Mouse (Mus musculus) olfactory bulb, adult 2 months (tissue): ENCODE results near the gene Mast4. TPM values are rescaled to one million over a fixed set of nuclear protein-coding genes. Genes with fewer than 3 reads are reported as not detected.

Experiments
- H3K27ac ChIP-seq: fragments of 200-500 bp; 2 replicates; pipeline ENCODE4 v1.5.1; 2012; ENCODE audit warnings: low read depth, low read length; ENCODE audit not compliant: insufficient read depth
- H3K4me1 ChIP-seq: fragments of 200-500 bp; 2 replicates; pipeline ENCODE4 v1.6.1; 2012; ENCODE audit warnings: low read length; ENCODE audit not compliant: control insufficient read depth, insufficient read depth
- H3K4me3 ChIP-seq: fragments of 200-500 bp; 2 replicates; pipeline ENCODE4 v1.5.1; 2012; ENCODE audit warnings: mild to moderate bottlenecking, low read depth, low read length, moderate library complexity; ENCODE audit not compliant: insufficient read depth
- CTCF ChIP-seq: fragments of 200-500 bp; IDR thresholded peaks from 2 replicates; pipeline ENCODE4 v1.5.1; 2012; ENCODE audit warnings: low read depth, mild to moderate bottlenecking, low read length, moderate library complexity; ENCODE audit not compliant: insufficient read depth
- POLR2A ChIP-seq: fragments of 200-500 bp; IDR thresholded peaks from 2 replicates; pipeline ENCODE4 v1.6.1; 2012; ENCODE audit warnings: mild to moderate bottlenecking, low read depth, low read length, moderate library complexity; ENCODE audit not compliant: insufficient read depth
- WGBS: fragments of 180-500 bp; shearing (Covaris S2); methylation state at CpG from one replicate; pipeline ENCODE4 v1.1.7; 2018; 5-methylcytosine and 5-hydroxymethylcytosine counted together
- polyA plus RNA-seq: library from polyadenylated mRNA; stranded (reverse); fragments of >200 nt; gene quantifications from 2 replicates; pipeline ENCODE4 v1.2.4, GENCODE M21; 2012; ENCODE audit warnings: low replicate concordance; ENCODE audit not compliant: missing spikeins, insufficient read depth, insufficient read length

Mast4 gene
- polyA plus RNA-seq, 1 experiment = not detected

- TF ChIP-seq POLR2A (no peak), CTCF (no peak)
- WGBS = 81% methylated on average over 2 of the region's 2 CpGs
- Histone ChIP-seq H3K4me3 (no peak overlapping the region), H3K4me1 (peaks cover 4% of the 10 kb centered on the region), H3K27ac (no peak overlapping the region)
Observed at GRCm38 (mm10) chr13:103338616-103339015, 4.3 kb upstream of the Mast4 start.

GRCm38 (mm10) chr13:103336237-103336636 lies 1.9 kb upstream of the Mast4 start:
- no peak overlapping the region for H3K27ac ChIP-seq
- no peak overlapping the region for H3K4me3 ChIP-seq
- WGBS = 67% methylated on average over 5 of the region's 5 CpGs
- peaks cover 9% of the 10 kb centered on the region for H3K4me1 ChIP-seq
- no peak for TF ChIP-seq CTCF
- no peak for TF ChIP-seq POLR2A

- Histone ChIP-seq H3K4me3 (peak overlapping the region; percentile 57), H3K27ac (no peak overlapping the region), H3K4me1 (peaks cover 9% of the 10 kb centered on the region)
- TF ChIP-seq CTCF (no peak), POLR2A (no peak)
- WGBS = 4% methylated on average over 32 of the region's 32 CpGs
Observed at GRCm38 (mm10) chr13:103334723-103335458, 594 bp upstream of the Mast4 start.

- TF ChIP-seq CTCF (peak; percentile 30; the same call in 1 of the 2 replicates), POLR2A (no peak)
- under 1% methylated on average over 73 of the region's 74 CpGs for WGBS
- Histone ChIP-seq H3K27ac (no peak overlapping the region), H3K4me3 (peak overlapping the region; percentile 57), H3K4me1 (peaks cover 9% of the 10 kb centered on the region)
Observed at GRCm38 (mm10) chr13:103333601-103334391, 501 bp downstream of the Mast4 start.

GRCm38 (mm10) chr13:103333153-103333552 lies 1.1 kb downstream of the Mast4 start:
- Histone ChIP-seq H3K4me1 (peaks cover 9% of the 10 kb centered on the region), H3K27ac (no peak overlapping the region), H3K4me3 (peak overlapping the region; percentile 57)
- TF ChIP-seq POLR2A (no peak), CTCF (no peak)
- WGBS = 4% methylated on average over 17 of the region's 17 CpGs

GRCm38 (mm10) chr13:103332731-103333130 lies 1.6 kb downstream of the Mast4 start:
- no peak for TF ChIP-seq CTCF
- TF ChIP-seq POLR2A = no peak

GRCm38 (mm10) chr13:103331096-103331495 lies 3.2 kb downstream of the Mast4 start:
- Histone ChIP-seq H3K4me3 (no peak overlapping the region), H3K27ac (no peak overlapping the region), H3K4me1 (peaks cover 9% of the 10 kb centered on the region)
- TF ChIP-seq POLR2A = no peak
- no peak for TF ChIP-seq CTCF
- WGBS = 75% methylated on average over 7 of the region's 7 CpGs

More at GRCm38 (mm10) chr13:103332731-103333130, 1.6 kb downstream of the Mast4 start:
- WGBS = 14% methylated on average over 9 of the region's 9 CpGs
- Histone ChIP-seq H3K4me1 (peaks cover 9% of the 10 kb centered on the region), H3K4me3 (no peak overlapping the region), H3K27ac (no peak overlapping the region)

- TF ChIP-seq POLR2A (no peak), CTCF (no peak)
- Histone ChIP-seq H3K4me1 (0 out of 2 replicates have a peak, but pooled peaks cover 2% of the 10 kb centered on the region), H3K27ac (no peak overlapping the region), H3K4me3 (no peak overlapping the region)
- 92% methylated on average over 16 of the region's 16 CpGs for WGBS
Observed at GRCm38 (mm10) chr13:103328299-103328698, 6.0 kb downstream of the Mast4 start.

GRCm38 (mm10) chr13:103327843-103328242 lies 6.5 kb downstream of the Mast4 start:
- no peak overlapping the region for H3K4me3 ChIP-seq
- no peak for TF ChIP-seq CTCF
- 91% methylated on average over 9 of the region's 9 CpGs for WGBS
- no peaks in the 10 kb centered on the region for H3K4me1 ChIP-seq
- no peak overlapping the region for H3K27ac ChIP-seq
